Mouse (Mus musculus) heart, adult 9 months (tissue): ENCODE results near the gene Olfr49.

ENCODE experiments used
- DNase-seq, 2 experiments: peaks; one replicate each; pipeline ENCODE4 v3.0.0; 2022; ENCODE audit warnings: low spot score in 2 of 2

Olfr49 gene

GRCm38 (mm10) chr14:54284839-54285238, at the start of gene Olfr49:
Gene Olfr49, minus strand, starts transcription at chr14:54284939.
- no peak for DNase-seq

- DNase-seq = peak in 1 of 2 experiments; percentile 25
Observed at GRCm38 (mm10) chr14:54333452-54334189, 48.9 kb upstream of the Olfr49 start.

- no peak for DNase-seq
Observed at GRCm38 (mm10) chr14:54332176-54333074, 47.7 kb upstream of the Olfr49 start.

GRCm38 (mm10) chr14:54331178-54331577, 46.4 kb upstream of the Olfr49 start:
- no peak for DNase-seq

- no peak for DNase-seq
Observed at GRCm38 (mm10) chr14:54329201-54329600, 44.5 kb upstream of the Olfr49 start.

- DNase-seq = no peak
Observed at GRCm38 (mm10) chr14:54328548-54328947, 43.8 kb upstream of the Olfr49 start.

- no peak for DNase-seq
Observed at GRCm38 (mm10) chr14:54324486-54324885, 39.7 kb upstream of the Olfr49 start.

- no peak for DNase-seq
Observed at GRCm38 (mm10) chr14:54321556-54322376, 37.0 kb upstream of the Olfr49 start.

GRCm38 (mm10) chr14:54311763-54312162, 27.0 kb upstream of the Olfr49 start:
- DNase-seq = no peak

- DNase-seq = no peak
Observed at GRCm38 (mm10) chr14:54300676-54301075, 15.9 kb upstream of the Olfr49 start.

- no peak for DNase-seq
Observed at GRCm38 (mm10) chr14:54300136-54300535, 15.4 kb upstream of the Olfr49 start.

- DNase-seq = no peak
Observed at GRCm38 (mm10) chr14:54276446-54276845, 8.3 kb downstream of the Olfr49 start.

GRCm38 (mm10) chr14:54272696-54273095, 12.0 kb downstream of the Olfr49 start:
- no peak for DNase-seq

GRCm38 (mm10) chr14:54271976-54272606, 12.6 kb downstream of the Olfr49 start:
- no peak for DNase-seq

GRCm38 (mm10) chr14:54270413-54270812, 14.3 kb downstream of the Olfr49 start:
- no peak for DNase-seq

- no peak for DNase-seq
Observed at GRCm38 (mm10) chr14:54269566-54269965, 15.2 kb downstream of the Olfr49 start.

- DNase-seq = no peak
Observed at GRCm38 (mm10) chr14:54267966-54268365, 16.8 kb downstream of the Olfr49 start.

- DNase-seq = no peak
Observed at GRCm38 (mm10) chr14:54265951-54266350, 18.8 kb downstream of the Olfr49 start.

- DNase-seq = no peak
Observed at GRCm38 (mm10) chr14:54265093-54265492, 19.6 kb downstream of the Olfr49 start.

GRCm38 (mm10) chr14:54264231-54264630, 20.5 kb downstream of the Olfr49 start:
- no peak for DNase-seq

GRCm38 (mm10) chr14:54263099-54263498, 21.6 kb downstream of the Olfr49 start:
- DNase-seq = no peak
